Mouse (Mus musculus) frontal cortex, adult (tissue): ENCODE data around the gene 2610028H24Rik.
A peak's percentile ranks its signal among the peaks of the same experiment; 100 is the strongest.

Experiments used
- ATAC-seq: cut with Nextera tagmentation; 2 replicates; pipeline ENCODE4 v1.9.2; 2017; ENCODE audit warnings: mild to moderate bottlenecking, moderate library complexity, mixed read lengths; ENCODE audit not compliant: low TSS enrichment

2610028H24Rik gene

GRCm38 (mm10) chr10:76448851-76449250 is at the start of gene 2610028H24Rik:
Gene 2610028H24Rik (plus strand): TSS chr10:76449081.
- no peak for ATAC-seq

- ATAC-seq: peak; percentile 76
These were observed 40.4 kb upstream of the 2610028H24Rik start for GRCm38 (mm10) chr10:76408520-76408919.

- peak; percentile 91 for ATAC-seq
These were observed 32.1 kb upstream of the 2610028H24Rik start for GRCm38 (mm10) chr10:76416811-76417210.

GRCm38 (mm10) chr10:76425674-76426073 is 23.2 kb upstream of the 2610028H24Rik start:
- ATAC-seq: no peak

GRCm38 (mm10) chr10:76433925-76434324 is 15.0 kb upstream of the 2610028H24Rik start:
- no peak for ATAC-seq

GRCm38 (mm10) chr10:76439107-76439890 is 9.6 kb upstream of the 2610028H24Rik start:
- no peak for ATAC-seq

GRCm38 (mm10) chr10:76440281-76440680 is 8.6 kb upstream of the 2610028H24Rik start, which contains the start of gene AC141477.1:
Gene AC141477.1 (minus strand): TSS chr10:76440444.
- ATAC-seq: no peak

- ATAC-seq: peak; percentile 98
These were observed 6.4 kb upstream of the 2610028H24Rik start, which contains the start of gene Pcnt for GRCm38 (mm10) chr10:76442178-76443088. Gene Pcnt (minus strand): TSS chr10:76442786.

- no peak for ATAC-seq
These were observed 2.7 kb upstream of the 2610028H24Rik start for GRCm38 (mm10) chr10:76445996-76446681.

GRCm38 (mm10) chr10:76447406-76448229 is 1.3 kb upstream of the 2610028H24Rik start:
- no peak for ATAC-seq

- ATAC-seq: peak; percentile 77
These were observed 6.4 kb downstream of the 2610028H24Rik start for GRCm38 (mm10) chr10:76455289-76455688.

GRCm38 (mm10) chr10:76461255-76461654 is 12.4 kb downstream of the 2610028H24Rik start:
- ATAC-seq: no peak

- peak; percentile 86 for ATAC-seq
These were observed 13.4 kb downstream of the 2610028H24Rik start for GRCm38 (mm10) chr10:76462312-76462711.

GRCm38 (mm10) chr10:76462721-76463120 is 13.8 kb downstream of the 2610028H24Rik start:
- ATAC-seq: no peak

- peak; percentile 97 for ATAC-seq
These were observed 19.6 kb downstream of the 2610028H24Rik start, which contains the start of the genes Mcm3ap and Ybey for GRCm38 (mm10) chr10:76468203-76469162. Gene Mcm3ap (plus strand): TSS chr10:76468927. Gene Ybey (minus strand): TSS chr10:76469114.

GRCm38 (mm10) chr10:76473759-76474158 is 24.9 kb downstream of the 2610028H24Rik start:
- no peak for ATAC-seq

GRCm38 (mm10) chr10:76480851-76481250 is 32.0 kb downstream of the 2610028H24Rik start:
- no peak for ATAC-seq

- ATAC-seq: no peak
These were observed 32.6 kb downstream of the 2610028H24Rik start for GRCm38 (mm10) chr10:76481480-76481879.

GRCm38 (mm10) chr10:76486302-76486701 is 37.4 kb downstream of the 2610028H24Rik start:
- ATAC-seq: no peak
